Mouse (Mus musculus) layer of hippocampus, postnatal 14 days (tissue): Measurements from ENCODE around the gene Slc9a3r2. TPM values are rescaled to one million over a fixed set of nuclear protein-coding genes. Genes with fewer than 3 reads are reported as not detected.
"Not testable (repeated sequence)": the region's sequence is repeated elsewhere in the genome, so short reads cannot be mapped to it uniquely, and the experiment has no call there.

ENCODE experiments used
- DNase-seq, 2 experiments: peaks; one replicate each; pipeline ENCODE4 v3.0.0; 2021 to 2022; ENCODE audit warnings: low spot score in 2 of 2, mixed read lengths in 1 of 2
- total RNA-seq, 2 experiments: library from RNA; stranded (reverse); gene quantifications; 2 replicates each; pipeline ENCODE4 v1.2.3; 2021

Gene Slc9a3r2
- total RNA-seq, 2 experiments from 2014 or later, result 47.9 to 52.4 TPM

DNA sequence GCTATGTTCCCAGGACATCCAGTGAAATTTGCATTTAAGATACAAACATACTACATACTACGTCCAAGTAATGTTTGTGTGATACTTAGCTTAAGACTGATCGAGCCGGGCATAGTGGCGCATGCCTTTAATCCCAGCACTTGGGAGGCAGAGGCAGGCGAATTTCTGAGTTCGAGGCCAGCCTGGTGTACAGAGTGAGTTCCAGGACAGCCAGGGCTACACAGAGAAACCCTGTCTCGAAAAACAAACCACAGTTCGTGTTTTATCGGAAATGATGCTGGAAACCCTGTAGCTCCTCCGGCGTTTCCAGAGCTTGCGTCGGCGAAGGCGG lies 19.1 kb upstream of the Slc9a3r2 start:
- DNase-seq, result not testable (repeated sequence)

DNA sequence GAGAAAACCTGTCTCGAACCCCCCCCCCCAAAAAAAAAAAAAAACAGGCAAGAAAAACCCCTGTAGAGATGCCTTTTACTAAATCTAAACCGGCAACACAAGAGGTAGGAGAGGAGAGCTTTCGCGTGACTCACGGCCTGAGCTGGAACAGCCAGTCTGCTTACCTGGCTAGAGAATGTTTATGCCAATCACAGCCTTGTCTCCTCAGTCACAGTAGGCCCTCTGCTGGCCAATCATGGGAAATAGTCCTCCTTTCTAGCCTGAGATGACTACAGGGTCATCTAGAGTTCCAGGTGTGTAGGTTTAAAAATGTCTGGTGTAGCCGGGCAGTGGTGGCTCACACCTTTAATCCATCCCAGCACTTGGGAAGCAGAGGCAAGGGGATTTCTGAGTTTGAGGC lies 17.3 kb upstream of the Slc9a3r2 start:
- DNase-seq, result no peak

DNA sequence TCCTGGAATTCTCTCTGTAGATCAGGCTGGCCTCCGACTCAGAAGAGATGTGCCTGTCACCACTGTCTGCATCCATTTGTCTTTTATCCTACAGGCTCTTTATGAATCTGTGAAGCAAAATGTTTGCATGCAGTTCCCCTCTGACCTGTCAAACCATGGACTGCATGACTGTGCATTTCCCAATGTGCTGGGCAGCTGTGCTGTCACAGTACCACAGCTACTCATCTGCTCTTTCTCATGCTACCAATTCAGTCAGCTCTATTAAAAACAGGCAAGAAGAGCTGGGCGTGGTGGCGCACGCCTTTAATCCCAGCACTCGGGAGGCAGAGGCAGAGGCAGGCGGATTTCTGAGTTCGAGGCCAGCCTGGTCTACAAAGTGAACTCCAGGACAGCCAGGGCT lies 16.9 kb upstream of the Slc9a3r2 start:
- DNase-seq, result not testable (repeated sequence)

DNA sequence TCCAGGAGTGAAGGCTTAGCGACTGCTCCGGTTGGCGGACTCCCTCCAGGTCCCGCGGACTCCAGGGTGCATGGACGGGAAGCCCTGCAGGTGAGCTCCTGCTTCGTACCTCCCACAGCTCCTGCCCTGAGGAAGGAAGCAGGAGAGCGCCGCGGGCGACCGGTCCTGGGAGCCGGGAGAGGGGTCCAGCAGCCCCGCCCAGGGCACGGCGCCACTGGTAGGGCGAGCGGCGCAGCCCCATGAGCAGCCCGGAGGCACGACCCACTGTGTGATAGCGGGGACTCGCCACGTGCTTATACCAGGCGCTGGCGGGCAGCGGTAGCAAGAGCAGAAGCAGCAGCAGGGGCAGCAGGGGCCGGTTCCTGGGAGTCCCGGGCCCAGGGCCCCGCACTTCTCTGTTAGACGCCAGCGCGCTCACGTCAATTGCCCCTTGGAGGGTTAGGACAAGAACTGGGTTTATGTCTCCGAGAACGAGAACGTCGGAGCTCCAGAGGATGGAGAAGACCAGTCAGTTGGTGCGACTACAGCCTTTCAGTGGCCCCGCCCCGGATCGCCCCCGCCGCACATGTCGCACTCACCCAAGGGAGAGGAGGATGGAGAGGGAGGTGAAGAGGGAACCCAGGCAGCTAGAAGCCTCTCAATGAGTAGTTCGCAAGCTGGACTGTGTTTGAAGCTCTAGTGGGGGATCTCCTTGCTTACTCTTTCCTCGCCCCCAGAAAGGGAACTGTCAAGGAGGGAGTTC lies 8.1 kb upstream of the Slc9a3r2 start, which contains the start of gene Npw:
Gene Npw, minus strand, starts transcription at position 441 of the 742 bp plus-strand sequence.
- DNase-seq, result no peak

DNA sequence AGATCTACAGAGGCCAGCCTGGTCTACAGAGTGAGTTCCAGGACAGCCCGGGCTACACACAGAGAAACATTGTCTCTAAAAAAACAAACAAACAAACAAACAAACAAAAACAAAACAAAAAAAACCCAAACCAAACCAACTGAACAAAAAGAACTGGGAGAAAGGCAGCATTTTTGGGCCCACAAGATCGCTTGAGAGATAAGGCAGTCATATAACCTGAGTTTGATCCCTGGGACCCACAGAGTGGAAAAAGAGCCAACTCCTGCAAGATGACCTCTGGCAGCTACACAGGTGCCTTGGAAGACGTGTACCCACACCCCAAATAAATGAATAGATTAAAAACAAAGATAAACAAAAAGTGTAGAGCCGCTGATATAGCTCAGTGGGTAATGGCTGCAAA lies 4.8 kb upstream of the Slc9a3r2 start:
- DNase-seq, result no peak

DNA sequence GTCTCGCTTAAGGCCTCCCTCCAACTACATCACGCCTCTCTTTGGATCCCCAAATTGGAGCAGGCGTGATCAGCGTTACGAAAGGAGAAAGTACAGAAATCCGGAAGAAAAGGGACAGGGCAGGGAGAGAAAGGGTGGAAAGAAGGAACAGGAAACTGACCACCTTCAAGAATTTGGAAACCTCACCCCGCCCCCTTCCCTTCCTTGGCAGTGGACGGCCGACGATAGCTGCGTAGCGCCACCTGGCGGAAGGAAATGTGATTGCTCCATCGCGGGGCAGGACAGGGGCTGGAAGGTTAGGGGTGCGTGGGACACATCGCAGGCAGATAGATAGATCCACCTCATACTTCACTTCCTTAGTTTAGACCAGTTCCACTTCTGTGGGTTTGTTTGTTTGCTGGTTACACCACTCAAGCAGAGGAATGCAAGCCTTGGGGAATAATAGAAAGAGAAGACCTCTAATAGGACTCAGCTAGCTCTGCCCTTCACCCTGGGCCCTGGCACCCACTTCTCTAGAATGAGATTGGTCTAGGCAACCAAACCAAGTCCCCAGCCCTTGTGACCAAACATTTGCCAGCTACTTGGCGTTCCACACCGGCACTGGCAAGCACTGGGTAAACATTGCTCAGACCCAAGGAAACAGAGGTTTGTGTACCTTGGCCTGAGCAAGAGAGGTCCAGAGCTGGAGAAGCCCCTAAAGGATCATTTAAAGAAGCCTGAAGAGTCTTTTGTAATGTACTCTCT lies 4.0 kb upstream of the Slc9a3r2 start:
- DNase-seq, result peak in 1 of 2 experiments; percentile 62

DNA sequence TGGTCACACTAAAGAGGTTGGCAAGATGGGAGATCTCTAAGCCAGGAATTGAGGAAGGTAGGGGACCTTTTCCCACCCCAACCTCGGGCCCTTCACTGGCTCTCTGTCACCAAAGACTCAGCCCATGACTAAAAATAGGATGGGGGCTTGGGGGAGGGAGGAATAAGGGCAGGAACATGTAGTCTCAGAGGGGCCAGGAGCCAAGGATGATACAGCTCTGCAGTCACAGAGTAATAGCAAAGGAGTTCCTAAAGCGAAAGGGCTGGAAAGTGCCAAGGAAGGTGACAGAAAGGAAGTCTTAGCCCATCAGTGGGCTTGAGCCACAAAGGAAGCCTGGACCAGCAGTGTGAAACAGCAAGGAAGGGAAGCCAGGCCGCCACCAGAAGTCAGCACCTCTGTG lies 1.7 kb upstream of the Slc9a3r2 start:
- DNase-seq, result no peak

DNA sequence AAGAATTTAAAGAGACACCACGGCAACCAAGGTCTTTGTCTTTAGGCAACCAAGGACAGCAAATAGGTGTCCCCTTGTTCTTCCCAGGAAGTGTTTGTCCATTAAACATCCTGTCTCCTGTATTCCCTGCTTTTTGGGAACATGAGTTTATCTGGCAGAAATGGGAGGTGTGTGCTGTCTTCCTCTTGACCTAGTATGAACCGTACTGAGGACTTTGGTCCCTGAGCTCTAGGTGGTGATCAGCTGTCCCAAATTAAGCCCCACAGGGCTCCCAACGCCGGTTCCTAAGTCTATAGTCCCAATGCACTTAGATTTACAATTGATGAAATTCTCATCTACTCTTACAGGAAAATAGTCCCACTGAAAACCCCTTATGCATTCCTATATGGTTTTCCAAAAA lies 639 bp upstream of the Slc9a3r2 start:
- no peak for DNase-seq

DNA sequence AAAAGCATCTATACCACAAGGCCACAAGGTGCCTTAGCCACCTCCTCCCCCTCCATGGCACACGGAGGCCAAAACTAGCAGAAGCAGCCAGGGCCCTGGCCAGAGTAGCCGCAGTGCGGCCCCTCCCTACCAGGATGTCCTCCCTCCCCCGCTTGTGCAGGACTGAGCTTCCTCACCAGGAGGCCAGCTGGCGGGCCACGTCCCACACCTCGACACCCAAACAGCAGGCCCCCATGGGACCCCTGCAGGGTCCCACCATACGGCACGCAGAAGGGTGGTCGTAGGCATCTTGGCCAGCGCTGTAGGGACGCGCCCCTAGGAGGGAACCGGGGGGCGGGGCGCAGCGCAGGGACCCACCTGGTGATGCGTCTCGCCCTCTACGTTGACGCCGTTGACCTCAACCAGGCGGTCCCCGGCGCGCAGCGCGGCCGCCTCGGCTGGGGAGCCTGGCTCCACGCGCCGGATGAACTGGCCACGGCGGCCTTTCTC lies 502 bp downstream of the Slc9a3r2 start:
- DNase-seq, result no peak

DNA sequence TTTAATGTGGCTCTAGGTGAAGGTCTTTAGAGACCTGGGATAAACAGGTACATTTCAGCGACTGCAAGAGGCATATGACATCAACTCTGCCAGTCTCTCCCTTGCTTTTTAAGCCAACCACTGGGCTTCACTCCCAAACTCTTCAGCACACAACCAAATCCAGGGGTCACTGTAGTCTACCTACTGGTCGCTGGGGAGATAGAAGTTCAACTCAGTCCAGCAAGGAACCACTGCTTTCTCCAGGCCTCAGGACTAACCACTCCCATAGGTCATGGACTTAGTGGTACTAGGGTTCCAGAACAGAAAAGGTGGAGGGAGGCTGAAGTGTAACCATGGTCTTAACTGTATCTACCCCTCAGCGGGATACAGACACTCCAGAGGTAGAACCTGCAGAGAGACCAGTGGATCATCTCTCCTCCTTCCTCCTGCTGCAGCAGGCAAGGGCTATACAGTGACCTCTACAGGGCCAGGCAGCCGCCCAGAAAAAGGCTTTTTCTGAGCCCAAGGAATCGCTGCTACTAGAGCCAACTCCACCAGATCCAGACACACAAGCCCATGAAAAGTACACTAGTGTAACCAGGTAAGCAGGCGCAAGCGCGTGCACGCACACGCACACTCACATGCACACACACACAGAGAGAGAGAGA lies 1.3 kb downstream of the Slc9a3r2 start:
- DNase-seq, result no peak

DNA sequence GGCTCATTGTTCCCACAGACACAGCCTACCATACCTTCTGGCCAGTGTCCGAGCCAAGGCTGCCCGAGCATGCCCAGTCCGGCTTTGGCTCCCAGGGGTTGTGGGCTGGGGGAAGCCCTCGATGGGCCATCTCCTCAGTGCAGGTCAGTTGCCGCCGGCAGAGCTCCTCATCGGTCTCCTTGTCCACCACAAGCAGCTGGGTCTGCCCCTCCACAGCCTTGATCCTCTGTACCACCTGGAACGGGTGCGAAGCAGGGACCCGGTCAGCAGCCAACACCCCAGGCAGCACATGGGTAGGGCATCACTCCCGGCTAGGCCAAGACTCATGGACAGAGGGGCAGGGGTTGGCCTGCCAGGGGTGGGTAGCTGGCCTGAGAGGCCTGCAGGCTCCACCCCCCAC lies 2.6 kb downstream of the Slc9a3r2 start:
- DNase-seq, result no peak

DNA sequence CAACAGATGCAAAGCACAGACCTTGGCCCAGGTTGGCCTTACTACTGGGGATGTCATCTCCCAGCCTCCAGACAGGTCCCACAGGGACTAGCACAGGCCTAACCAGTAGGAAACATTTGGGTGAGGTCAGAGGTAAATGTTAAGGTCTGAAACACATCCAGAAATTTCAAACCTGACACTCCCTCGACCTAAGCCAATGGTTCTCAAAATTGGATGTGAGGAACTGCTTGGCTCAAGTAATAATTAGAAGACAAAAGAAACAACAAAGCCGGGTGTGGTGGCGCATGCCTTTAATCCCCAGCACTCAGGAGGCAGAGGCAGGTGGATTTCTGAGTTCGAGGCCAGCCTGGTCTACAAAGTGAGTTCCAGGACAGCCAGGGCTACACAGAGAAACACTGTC lies 3.7 kb downstream of the Slc9a3r2 start:
- no peak for DNase-seq

DNA sequence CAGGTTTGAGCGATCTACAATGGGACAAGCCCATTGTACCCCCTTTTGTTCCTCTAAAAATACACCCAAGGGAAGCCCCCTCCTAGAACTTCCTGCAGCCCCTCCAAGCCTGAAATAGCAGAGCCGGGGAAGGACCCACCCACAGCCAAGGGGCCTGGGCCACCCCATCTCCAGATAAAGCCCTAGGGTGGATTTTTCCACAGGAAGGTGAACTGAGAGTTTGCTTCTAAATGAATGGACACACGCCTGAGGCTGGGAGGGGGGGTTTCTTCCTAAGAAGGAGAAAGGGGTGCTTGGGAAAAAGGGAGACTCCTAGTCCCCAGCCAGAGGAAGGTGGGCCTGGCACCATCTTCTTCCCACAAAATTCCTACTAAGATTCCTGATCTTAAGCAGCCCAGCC lies 4.2 kb downstream of the Slc9a3r2 start:
- no peak for DNase-seq

DNA sequence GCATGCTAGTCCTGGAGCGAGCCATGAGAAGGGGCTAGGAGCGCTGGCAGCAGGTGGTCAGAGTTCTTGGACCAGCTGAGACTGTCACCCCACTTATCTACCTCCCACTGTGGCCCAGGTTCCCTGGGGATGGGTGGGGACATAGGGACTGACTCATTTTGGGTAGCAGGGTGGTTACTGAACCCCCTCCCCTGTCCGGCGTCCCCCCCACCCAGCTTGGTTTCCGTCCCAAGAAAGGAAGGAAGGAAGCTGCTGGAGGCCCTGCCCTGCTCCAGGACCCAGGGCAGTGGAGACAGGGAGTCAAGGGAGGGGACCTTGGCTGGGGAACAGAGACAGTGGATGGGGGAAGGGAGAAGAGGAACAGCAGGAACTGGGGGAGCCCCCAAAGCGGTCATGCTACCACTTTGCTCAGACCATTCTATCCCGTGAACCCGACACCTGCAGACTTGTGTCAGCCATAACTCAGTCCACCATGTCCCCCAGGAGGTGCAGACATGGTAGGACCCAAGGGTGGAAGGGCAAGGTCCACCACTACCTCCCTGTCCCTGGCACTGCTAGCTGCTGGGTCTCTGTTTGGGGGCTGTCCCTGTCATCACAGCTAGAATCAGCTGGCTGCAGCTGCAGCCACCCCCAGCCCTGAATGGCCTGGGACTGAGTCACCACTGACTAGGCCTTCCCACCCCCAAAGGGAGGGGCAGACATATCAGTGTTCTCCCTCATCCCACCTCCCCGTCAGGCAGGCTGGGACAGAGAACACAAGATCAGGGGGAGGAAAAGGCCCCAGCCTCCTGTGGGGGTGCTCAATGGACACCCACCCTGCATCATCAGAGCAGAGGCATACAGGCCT lies 5.0 kb downstream of the Slc9a3r2 start:
- no peak for DNase-seq

DNA sequence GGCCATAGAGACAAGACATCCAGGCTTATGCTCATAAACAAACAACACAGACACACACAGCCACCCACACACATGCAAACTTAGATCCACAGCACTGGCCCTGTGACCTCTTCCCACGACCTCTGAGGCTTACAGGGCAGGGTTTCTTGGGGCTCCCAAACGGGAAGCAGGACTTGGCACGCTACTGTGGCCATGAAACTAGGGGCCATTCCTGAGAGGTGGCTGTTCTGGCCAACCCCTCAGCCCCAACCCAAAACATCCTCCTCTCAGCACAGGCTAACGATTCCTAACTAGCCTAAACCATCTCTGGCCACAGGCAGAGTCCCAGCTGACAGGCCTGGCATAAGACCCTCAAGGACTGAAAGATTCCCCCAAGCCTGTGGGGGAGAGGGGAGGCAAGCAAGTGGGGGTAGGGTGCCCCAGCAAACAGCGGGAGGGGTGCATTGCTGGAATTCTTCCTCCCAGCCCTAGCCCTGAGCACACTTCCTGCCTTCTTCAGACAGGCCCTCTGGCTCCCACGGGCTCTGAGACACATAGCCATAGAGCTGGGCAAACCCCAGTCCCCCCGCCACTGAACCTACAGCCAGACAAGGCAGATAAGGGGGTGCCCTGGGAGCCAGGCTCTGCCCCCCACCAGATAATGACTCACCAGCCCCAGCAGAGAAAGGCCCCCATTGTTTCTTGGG lies 6.0 kb downstream of the Slc9a3r2 start:
- DNase-seq, result no peak

DNA sequence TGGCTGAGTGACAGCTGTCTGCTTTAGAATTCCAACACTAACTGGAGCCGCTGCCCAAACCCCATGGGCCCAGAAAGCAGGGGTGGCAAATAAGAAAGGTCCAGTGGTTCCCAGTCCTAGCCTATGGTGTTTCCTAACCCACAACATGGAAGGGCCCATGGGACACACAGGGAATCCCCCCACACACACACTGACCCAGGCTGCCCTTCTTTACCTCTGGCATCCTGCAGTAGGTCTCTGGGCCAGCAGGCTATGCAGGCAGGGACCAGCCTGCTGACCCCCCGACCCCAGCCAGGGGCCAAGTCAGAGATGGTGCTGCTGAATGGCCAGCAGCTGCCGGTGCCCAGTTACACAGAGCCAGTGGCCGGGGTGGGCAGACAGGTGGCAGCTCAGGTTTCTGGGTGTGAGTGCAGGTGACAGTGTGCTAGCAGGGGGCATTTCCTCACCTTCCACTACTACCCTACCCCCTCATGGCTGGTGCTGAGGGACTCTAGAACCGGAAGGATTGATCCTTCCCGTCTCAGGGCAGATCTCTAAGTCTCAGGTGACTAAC lies 7.3 kb downstream of the Slc9a3r2 start:
- DNase-seq, result no peak

DNA sequence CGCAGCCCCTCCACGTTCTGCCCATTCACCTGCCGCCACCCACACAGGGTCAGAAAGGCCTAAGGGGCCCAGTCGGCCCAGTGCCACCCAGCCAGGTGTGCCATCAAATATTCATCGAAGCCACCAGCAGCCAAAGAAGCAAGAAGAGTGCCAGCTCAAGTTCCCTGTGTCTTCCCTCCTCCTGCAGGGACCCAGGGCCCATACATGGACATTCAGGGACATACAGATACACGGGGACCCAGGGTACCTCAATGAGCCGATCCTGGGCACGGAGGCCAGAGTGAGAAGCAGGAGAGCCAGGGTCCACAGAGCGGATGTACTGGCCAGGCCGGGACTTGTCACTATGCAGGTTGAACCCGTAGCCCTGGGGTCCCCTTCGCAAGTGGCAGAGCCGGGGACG lies 8.2 kb downstream of the Slc9a3r2 start:
- no peak for DNase-seq

DNA sequence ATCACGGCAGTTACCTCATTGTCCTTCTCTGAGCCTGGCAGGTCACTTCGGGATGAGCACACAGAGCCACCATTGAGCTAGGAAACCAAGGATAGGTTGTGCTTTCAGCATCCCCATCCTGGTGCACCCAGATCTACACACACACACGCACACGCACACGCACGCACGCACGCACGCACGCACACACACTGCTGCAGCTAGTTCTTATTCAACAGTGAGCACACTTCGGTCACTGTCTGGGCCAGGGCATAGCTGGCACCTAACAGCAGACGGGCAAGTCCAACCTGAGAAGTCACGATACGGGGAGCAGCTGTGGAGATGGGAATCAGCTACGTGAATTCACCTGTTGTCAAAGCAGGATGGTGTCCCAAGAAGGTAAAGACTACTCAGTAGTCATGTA lies 9.5 kb downstream of the Slc9a3r2 start:
- DNase-seq, result no peak

DNA sequence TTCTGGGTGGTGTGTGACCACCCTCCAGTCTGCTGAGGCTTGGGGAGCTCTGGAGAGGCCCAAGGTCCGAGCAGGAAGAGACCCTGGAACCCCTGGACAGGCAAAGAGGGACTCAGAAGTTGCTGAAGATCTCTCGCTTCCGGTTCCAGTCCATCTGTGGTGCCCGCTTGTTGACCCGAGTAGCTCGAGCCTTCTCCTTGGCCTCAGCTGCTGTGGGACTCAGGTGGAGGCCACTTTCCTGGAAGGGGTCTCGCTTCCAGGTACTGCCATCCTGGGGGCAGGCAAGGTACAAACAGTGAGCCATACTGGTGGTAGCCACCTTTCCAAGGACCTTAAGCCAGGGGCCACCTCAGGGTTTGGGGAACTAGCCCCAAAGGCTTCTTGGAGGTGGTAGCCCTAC lies 10.0 kb downstream of the Slc9a3r2 start:
- no peak for DNase-seq

DNA sequence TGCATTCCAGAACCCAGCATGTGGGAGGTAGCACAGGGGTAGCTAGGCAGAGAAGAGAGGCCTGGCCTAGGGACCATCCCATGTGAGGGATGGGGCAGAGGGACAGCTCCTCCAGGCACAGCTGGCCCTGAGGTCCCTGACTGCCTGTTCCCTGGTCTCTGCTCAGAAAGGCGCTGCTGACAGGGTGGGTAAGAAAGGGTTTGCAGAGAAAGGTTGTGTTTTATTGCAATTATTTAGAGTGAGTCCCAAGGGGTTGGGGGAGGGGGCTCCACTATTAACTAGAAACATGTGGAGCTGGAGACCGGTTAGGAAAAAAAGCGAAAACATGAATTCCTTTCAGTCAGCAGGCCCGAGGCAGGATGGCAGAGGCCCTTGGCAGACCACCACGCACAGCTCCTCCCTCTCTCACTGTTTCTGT lies 10.5 kb downstream of the Slc9a3r2 start:
- DNase-seq, result no peak
